Comparison of ENCODE assay signal across 26 mouse cellular contexts in genomic region chr10:107405347-107405746, GRCm38 (mm10).
DNase-seq lines count a peak whose midpoint lies in the region; ATAC-seq lines count a peak whose summit lies in the region.
"Had no signal": no experiment of that assay in that cellular context is flagged by ENCODE, and none has a peak within 500 bp of the region (broad histone marks: within the 10 kb centered on the region; RNA-seq: fewer than 3 reads in every experiment).

No protein-coding gene starts in this region.

- no peaks in the 10 kb centered on the region for H3K27me3 ChIP-seq in forebrain, embryonic 15.5 days
- no peaks in the 10 kb centered on the region for H3K27me3 ChIP-seq in forebrain, embryonic 11.5 days (ENCODE audit: control insufficient read depth, insufficient read depth, low read length)
- H3K27me3 ChIP-seq in embryonic facial prominence, embryonic 10.5 days (replicated peaks; ENCODE audit: low read depth, poor library complexity, severe bottlenecking): no peaks in the 10 kb centered on the region
- H3K27me3 ChIP-seq: embryonic facial prominence, embryonic 13.5 days; heart, embryonic 12.5 days; heart, embryonic 15.5 days; hindbrain, embryonic 13.5 days; intestine, embryonic 15.5 days had no signal

- H3K4me1 ChIP-seq in forebrain, embryonic 15.5 days: no peaks in the 10 kb centered on the region
- no peaks in the 10 kb centered on the region for H3K4me1 ChIP-seq in forebrain, embryonic 11.5 days (replicated peaks; ENCODE audit: control insufficient read depth, insufficient read depth, low read length)
- no peaks in the 10 kb centered on the region for H3K4me1 ChIP-seq in embryonic facial prominence, embryonic 10.5 days
- H3K4me1 ChIP-seq: embryonic facial prominence, embryonic 13.5 days; heart, embryonic 12.5 days; heart, embryonic 15.5 days; hindbrain, embryonic 10.5 days; hindbrain, embryonic 13.5 days; intestine, embryonic 15.5 days had no signal

- H3K4me3 ChIP-seq in forebrain, embryonic 15.5 days: no peak overlapping the region
- H3K4me3 ChIP-seq in forebrain, embryonic 11.5 days (ENCODE audit: low read depth, low read length): no peak overlapping the region
- H3K4me3 ChIP-seq in embryonic facial prominence, embryonic 10.5 days: no peak overlapping the region
- H3K4me3 ChIP-seq: embryonic facial prominence, embryonic 13.5 days; erythroblast, embryonic 14.5 days; gastrocnemius, adult 2 months; heart, embryonic 12.5 days; heart, embryonic 15.5 days; hindbrain, embryonic 10.5 days; hindbrain, embryonic 13.5 days; intestine, embryonic 15.5 days had no signal

- DNase-seq in forebrain, embryonic 11.5 days (ENCODE audit: low spot score): no peak
- peak; percentile 8 for DNase-seq in brain, embryonic 18.5 days (ENCODE audit: low read depth, low spot score)
- peak; percentile 22 for DNase-seq in telencephalon, adult 2 months (ENCODE audit: low read depth, low spot score)
- DNase-seq in embryonic facial prominence, embryonic 10.5 days (ENCODE audit: low spot score): no peak
- no peak for DNase-seq in yolk sac, embryonic 10.5 days (ENCODE audit: low spot score)
- DNase-seq: adrenal gland, adult 2 months; adrenal gland, postnatal 14 days; cerebellum, adult 11 months; cerebellum, adult 2 months; cerebellum, adult 9-11 months; cerebellum, postnatal 25 days; gastrocnemius, adult 2 months; gastrocnemius, postnatal 14 days; heart, postnatal 10 days; heart, postnatal 36 days; kidney, adult 11 months had no signal

- no peaks in the 10 kb centered on the region for H3K36me3 ChIP-seq in forebrain, embryonic 15.5 days
- H3K36me3 ChIP-seq in forebrain, embryonic 11.5 days (ENCODE audit: control insufficient read depth, insufficient read depth, low read length): no peaks in the 10 kb centered on the region
- no peaks in the 10 kb centered on the region for H3K36me3 ChIP-seq in embryonic facial prominence, embryonic 10.5 days (replicated peaks)
- H3K36me3 ChIP-seq: embryonic facial prominence, embryonic 13.5 days; heart, embryonic 12.5 days; heart, embryonic 15.5 days; hindbrain, embryonic 10.5 days; hindbrain, embryonic 13.5 days; intestine, embryonic 15.5 days had no signal

- H3K9me3 ChIP-seq in forebrain, embryonic 15.5 days: no peaks in the 10 kb centered on the region
- H3K9me3 ChIP-seq in forebrain, embryonic 11.5 days (ENCODE audit: control insufficient read depth, low read length): no peaks in the 10 kb centered on the region
- no peaks in the 10 kb centered on the region for H3K9me3 ChIP-seq in embryonic facial prominence, embryonic 10.5 days
- H3K9me3 ChIP-seq: embryonic facial prominence, embryonic 13.5 days; heart, embryonic 12.5 days; heart, embryonic 15.5 days; hindbrain, embryonic 10.5 days; hindbrain, embryonic 13.5 days; intestine, embryonic 15.5 days had no signal

- H3K4me2 ChIP-seq in forebrain, embryonic 15.5 days (replicated peaks): no peak overlapping the region
- no peak overlapping the region for H3K4me2 ChIP-seq in forebrain, embryonic 11.5 days (ENCODE audit: low read depth, low read length, severe bottlenecking)
- H3K4me2 ChIP-seq: embryonic facial prominence, embryonic 13.5 days; heart, embryonic 12.5 days; heart, embryonic 15.5 days; hindbrain, embryonic 13.5 days; intestine, embryonic 15.5 days had no signal

- H3K9ac ChIP-seq in forebrain, embryonic 15.5 days (replicated peaks): no peak overlapping the region
- H3K9ac ChIP-seq in forebrain, embryonic 11.5 days (ENCODE audit: low read length): no peak overlapping the region
- H3K9ac ChIP-seq: embryonic facial prominence, embryonic 13.5 days; heart, embryonic 12.5 days; heart, embryonic 15.5 days; hindbrain, embryonic 13.5 days; intestine, embryonic 15.5 days had no signal

- no peak overlapping the region for H3K27ac ChIP-seq in forebrain, embryonic 15.5 days (replicated peaks)
- H3K27ac ChIP-seq in forebrain, embryonic 11.5 days (ENCODE audit: low read depth, low read length): no peak overlapping the region
- no peak overlapping the region for H3K27ac ChIP-seq in embryonic facial prominence, embryonic 10.5 days (replicated peaks)
- H3K27ac ChIP-seq: embryonic facial prominence, embryonic 13.5 days; gastrocnemius, adult 2 months; heart, embryonic 15.5 days; hindbrain, embryonic 10.5 days; hindbrain, embryonic 13.5 days; intestine, embryonic 15.5 days had no signal

- WGBS in forebrain, embryonic 15.5 days: 56% methylated on average over 4 of the region's 4 CpGs
- 73% methylated on average over 4 of the region's 4 CpGs for WGBS in forebrain, embryonic 11.5 days
- WGBS in embryonic facial prominence, embryonic 10.5 days: 88% methylated on average over 4 of the region's 4 CpGs

- ATAC-seq in forebrain, embryonic 15.5 days (replicated peaks): peak; percentile 64
- no peak for ATAC-seq in forebrain, embryonic 11.5 days (replicated peaks; ENCODE audit: low FRiP score)
- ATAC-seq: CD4-positive, CD25-positive, alpha-beta regulatory T cell, adult 4 months; hindbrain, embryonic 16.5 days; intestine, embryonic 15.5 days had no signal

Comparison
In these comparisons a context has a peak if more than half of its experiments do, and no peak if none do; other contexts are left out.
1. DNase-seq: peak in brain, embryonic 18.5 days (single experiment) and telencephalon, adult 2 months (single experiment); none in forebrain, embryonic 11.5 days (single experiment), embryonic facial prominence, embryonic 10.5 days (single experiment) and yolk sac, embryonic 10.5 days (single experiment).